Mouse (Mus musculus): ENCODE data around the gene Pecr.

Pecr gene

DNA sequence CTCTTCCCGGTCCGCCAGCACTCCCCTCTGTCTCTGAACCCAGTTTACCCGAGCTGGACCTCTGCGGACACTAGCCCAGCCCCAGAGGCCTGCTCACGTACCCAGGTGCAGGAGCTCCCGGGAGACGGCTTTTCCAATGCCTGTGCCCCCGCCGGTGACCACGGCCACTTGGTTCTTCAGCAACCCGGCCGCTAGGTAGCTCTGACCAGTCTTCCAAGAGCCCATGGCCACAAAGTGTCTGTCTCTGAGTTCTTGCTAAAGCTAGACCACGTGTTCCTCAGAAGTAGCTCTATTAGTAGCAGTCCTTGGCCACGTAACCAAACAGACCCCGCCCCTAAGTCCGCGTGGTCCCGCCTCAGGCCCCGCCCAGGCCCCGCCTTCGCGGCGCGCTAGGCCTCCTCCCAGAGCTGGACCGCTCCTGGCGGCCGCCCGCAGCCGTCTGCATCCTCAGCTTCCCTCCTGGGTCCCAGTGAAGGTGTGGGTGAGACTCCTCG lies at the start of gene Pecr, which contains the start of gene Tmem169:
Pecr (minus strand) TSS at position 323 of the 494 bp plus-strand sequence.
Tmem169 (plus strand) TSS at position 378 of the 494 bp plus-strand sequence.
- in situ Hi-C loops (cut with MseI, MboI): no loop called here

DNA sequence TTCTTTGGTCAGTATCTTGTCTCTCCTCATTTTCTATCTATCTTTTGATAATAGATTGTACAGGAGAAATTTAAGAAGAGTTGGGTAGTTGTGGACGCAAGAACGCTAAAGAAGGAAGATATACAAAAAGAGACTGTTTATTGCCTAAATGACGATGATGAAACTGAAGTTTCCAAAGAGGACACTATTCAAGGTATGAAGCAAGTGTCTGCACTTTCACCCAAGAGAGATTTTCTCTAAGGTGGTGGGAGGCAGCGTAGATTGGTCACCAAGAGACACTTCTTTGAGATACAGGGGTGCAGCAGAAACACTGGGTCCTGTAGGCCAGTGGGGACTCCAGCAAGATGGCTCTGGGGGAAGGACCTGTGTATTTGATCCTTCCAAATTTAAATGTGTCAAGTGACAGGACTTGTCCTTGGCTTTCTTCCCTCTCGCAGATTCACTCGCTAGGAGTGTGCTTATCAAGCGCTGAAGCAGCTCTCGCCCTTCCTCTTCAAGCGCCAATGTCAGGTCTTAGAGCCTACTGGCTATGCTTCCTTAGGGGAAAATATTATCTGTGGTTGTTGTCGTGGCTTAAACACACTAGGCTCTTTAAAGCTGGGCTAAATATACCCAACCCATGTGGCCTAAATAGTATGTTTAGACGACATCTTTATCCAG lies 42.2 kb upstream of the Pecr start:
- in situ Hi-C loops (cut with MseI, MboI): no loop called here

DNA sequence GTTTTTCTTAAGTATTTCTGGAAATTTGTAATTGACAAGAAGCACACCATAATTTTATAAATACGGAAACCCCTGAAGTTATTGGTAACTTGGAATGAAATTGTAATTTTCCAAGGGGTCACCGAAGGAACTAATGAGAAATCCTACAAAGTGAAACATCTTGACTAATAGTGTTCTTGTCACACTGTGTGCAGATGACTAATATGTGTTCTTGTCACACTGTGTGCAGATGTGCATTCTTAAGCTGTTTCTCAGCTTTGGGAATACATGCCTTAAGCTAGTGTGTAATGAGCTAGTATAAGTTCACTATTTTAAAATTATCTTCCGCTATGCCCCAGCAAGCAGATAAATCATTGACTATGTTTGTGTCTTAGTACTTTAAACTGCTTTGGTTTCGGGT lies 39.1 kb upstream of the Pecr start:
- in situ Hi-C loops (cut with MseI, MboI): loop anchor here in 1 of 2 experiments (25.0 kb wide), 1 partner anchor 264 kb away; the partner anchor contains the start of gene Smarcal1

DNA sequence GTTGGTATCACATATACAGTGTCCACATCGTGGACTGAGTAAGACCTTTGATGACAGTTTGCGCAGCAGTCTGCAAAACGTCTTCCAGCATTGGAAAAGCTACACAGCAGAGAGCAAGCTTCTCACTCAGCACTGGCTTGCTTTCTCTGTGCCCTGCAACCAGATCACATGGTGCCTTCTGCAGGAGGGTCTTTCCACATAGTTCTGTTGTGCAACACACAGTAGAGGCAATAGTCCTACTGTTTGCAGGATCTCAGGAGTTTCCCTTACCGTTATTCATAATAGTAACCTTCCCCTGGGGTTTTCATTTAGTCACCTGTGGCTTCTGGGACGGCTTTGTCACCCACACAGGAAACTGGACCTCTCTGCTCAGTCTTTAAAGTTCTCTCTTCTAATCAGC lies 36.6 kb upstream of the Pecr start:
- in situ Hi-C loops (cut with MseI, MboI): loop anchor here in 1 of 2 experiments (25.0 kb wide), 1 partner anchor 267 kb away; the partner anchor contains the start of gene Smarcal1

DNA sequence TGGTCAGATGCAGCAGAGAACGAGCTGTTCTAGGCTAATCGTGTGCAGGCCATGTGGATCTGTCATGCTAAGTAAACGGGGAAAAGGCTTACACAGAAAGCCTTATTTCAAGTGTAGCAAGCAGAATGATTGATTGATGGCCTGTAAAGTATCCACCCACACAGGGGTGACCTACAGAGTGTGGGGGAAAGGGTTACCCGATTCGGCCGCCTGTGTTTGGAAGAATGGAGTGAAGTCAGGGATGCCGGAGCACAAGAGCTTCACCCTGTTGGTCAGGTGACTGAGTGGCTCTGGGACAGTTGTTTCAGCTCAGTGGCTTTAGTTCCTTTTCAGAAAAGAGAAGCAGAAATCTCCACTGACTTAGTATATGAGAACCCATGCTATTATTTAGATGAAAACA lies 32.8 kb upstream of the Pecr start:
- in situ Hi-C loops (cut with MseI, MboI): loop anchor here in 1 of 2 experiments (25.0 kb wide), 1 partner anchor 270 kb away; the partner anchor contains the start of gene Smarcal1

DNA sequence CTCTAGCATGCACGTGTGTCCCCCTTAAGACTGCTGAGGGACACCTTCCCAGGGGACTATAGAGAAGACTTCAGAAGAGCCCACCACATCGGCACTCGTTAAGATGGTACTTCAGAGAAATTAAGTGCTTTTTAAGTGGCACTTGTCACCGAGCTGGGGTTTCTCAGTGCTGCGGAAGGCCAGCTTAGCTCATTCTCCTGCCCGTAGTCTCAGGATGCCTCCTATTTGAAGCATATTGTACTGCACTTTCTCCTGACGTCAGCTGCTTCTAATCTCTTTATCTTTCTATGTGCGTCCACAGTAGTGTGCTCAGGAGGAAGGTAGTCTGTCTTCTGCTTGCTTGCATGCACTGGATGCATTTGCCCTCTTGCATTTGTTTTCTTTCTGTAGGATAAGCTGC lies 32.3 kb upstream of the Pecr start:
- in situ Hi-C loops (cut with MseI, MboI): loop anchor here in 1 of 2 experiments (25.0 kb wide), 1 partner anchor 271 kb away; the partner anchor contains the start of gene Smarcal1

DNA sequence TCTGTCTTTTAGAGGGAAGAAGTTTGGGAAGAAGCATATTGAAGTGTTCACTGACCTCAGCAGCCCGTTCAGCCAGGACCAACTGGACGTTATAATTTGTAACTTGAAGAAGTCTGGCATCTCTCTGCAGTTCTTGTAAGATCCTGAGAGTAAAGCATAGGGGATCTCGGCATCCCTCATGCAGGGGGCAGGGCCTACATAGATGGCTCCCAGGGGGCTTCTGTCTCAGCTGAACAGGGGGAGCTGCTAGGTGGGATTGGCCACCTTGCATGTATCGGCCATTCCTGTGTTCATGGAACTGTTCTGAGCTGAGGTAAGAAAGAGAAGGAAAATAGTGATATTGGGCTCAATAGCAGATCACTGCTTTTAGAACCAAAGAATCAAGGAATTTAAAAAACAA lies 31.3 kb upstream of the Pecr start:
- in situ Hi-C loops (cut with MseI, MboI): loop anchor here in 1 of 2 experiments (25.0 kb wide), 1 partner anchor 272 kb away; the partner anchor contains the start of gene Smarcal1

DNA sequence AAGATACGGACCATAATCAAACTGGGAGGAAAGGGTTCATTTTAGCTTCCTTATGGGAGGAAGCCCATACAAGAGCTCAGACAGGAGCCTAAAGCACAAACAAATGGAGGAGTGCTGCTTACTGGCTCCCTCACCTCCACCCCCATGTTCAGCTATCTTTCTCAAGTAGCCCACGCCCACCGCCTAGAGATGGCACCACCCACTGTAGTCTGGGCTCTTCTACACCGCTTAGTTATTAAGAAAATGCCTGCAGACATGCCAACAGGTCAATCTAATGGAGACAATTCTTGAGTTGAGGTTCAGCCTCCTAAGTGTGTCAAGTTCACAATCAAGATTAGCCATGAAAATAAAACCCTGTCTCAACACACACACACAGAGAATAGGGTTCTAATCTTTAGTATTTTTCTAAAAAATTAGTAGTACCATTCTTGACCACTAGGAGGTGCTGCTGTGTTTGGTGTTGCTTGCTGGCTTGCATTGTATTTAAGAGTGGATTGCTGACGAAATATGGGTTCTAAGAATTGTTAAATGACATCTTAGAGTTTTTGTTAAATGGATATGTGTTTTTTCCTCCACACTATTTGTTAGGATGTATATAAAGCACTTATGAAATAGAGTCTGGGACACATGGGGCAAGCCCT lies 29.4 kb upstream of the Pecr start:
- in situ Hi-C loops (cut with MseI, MboI): loop anchor here in 1 of 2 experiments (25.0 kb wide), 1 partner anchor 274 kb away; the partner anchor contains the start of gene Smarcal1

DNA sequence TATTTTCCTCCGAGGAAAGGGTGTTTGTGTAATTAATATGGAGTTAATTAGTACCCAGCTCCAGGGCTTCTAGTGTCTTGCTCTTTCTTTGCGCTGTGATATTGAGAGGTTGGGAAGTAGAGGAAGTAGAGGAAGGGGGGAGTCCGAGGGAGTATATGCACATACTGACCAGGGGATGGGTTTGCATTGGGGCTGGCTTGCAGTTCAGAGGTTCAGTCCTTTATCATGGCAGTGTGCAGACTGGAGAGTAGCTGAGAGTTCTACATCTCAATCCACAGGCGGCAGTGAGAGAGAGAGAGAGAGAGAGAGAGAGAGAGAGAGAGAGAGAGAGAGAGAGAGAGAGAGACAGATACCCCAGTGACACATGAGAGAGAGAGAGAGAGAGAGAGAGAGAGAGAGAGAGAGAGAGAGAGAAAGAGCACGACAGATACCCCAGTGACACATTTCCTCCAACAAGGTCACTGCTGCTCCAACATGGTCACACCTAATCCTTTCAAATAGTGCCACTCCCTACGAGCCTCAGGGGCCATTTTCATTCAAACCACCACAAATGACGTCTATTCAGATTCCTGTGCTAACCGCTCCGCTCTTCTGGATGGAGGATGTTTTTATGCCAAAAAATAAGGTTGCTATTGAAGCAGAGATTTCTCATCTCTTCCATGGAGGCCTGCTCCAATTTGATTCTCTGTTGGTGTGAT lies 28.7 kb upstream of the Pecr start:
- in situ Hi-C loops (cut with MseI, MboI): loop anchor here in 1 of 2 experiments (25.0 kb wide), 1 partner anchor 274 kb away; the partner anchor contains the start of gene Smarcal1

DNA sequence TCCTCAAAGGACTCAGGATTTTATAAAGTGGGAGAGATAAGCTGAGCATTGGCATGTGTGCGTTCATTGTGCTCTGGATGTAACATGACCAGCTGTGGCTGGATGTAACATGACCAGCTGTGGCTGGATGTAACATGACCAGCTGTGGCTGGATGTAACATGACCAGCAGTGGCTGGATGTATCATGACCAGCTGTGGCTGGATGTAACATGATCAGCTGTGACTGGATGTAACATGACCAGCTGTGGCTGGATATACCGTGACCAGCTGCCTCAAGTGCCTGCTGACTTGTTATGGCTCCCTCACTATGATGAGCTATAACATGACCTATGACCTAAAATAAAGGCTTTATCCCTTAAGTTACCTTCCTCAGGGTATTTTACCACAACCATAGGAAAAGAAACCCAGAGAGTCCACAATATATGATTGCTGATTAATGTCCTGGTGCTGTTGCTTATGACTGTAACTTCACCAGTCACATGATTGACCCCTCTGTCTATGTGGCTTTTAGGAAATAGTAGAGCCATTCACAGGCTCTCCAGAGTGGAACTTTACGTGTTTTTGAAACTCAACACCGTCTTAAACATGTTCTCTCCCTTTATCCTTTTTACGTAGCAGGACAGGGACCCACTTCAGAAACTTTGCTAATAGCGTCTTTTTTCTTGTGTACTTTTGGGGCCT lies 25.8 kb upstream of the Pecr start:
- in situ Hi-C loops (cut with MseI, MboI): loop anchor here in 1 of 2 experiments (25.0 kb wide), 1 partner anchor 277 kb away; the partner anchor contains the start of gene Smarcal1

DNA sequence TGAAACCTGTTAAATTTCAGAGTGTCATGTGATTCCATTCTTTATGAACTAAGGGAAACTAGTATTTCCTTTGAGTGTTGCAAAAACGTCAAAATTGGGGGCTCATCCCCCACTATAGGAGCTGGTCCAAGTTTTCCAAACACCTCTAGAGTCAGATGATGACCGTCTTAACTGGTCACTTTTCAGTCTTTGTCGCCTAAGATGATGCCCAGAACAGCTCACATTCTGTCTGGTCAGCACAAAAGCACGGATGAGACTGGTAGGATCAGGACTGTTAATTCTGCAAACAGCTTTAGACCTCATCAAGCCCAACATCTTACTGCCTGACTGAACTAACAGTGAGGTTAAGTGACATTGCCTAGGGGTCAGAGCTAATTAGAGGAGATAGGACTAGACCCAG lies 24.8 kb upstream of the Pecr start:
- in situ Hi-C loops (cut with MseI, MboI): loop anchor here in 1 of 2 experiments (25.0 kb wide), 1 partner anchor 278 kb away; the partner anchor contains the start of gene Smarcal1

DNA sequence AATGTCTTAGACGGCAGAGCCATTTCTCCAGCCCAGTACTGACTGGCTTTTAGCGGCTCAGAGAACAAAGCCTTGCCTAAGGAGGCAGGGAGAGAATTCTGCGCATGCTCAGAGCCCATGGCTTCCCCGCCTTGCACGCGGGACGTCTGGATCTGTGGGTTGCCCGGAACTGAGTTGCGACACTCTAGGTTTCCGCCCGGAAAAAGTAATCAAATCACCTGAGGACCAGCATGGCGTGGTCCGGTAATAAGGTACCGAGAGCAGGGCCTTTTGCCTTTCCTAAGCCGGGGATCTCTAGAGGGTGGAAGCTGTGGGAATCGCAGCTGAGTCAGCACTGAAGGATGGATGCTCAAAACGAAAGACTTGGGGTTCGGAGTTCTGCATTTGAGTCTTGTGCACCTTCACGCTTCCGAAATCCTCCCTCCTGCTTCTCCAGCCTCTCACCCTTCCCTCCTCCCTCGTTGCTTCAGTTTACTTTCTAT lies 23.2 kb upstream of the Pecr start, which contains the start of gene Xrcc5:
Xrcc5 (plus strand) TSS at position 105 of the 482 bp plus-strand sequence.
- in situ Hi-C loops (cut with MseI, MboI): loop anchor here in 1 of 2 experiments (25.0 kb wide), 1 partner anchor 280 kb away; the partner anchor contains the start of gene Smarcal1

DNA sequence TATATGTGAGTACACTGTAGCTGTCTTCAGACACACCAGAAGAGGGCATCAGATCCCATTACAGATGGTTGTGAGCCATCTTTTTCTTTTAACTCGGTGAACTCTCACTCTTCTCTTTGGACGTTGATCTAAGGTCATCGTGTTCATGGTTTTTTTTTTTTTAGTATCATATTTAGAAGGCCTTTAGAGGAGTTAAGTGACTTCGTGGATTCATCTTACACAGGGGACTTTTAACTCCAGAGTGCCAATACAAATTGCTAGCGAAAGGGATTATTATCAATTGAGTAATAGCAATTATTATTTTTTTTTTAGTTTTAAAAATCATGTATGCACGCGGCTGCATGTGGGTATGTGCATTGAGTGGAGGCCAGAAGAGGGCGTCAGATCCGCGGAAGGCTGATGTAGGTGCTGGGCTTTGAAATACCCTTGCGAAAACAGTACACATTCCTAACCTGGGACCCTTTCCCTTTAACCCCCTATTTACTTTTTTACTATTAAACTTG lies 22.6 kb upstream of the Pecr start:
- in situ Hi-C loops (cut with MseI, MboI): loop anchor here in 1 of 2 experiments (25.0 kb wide), 1 partner anchor 281 kb away; the partner anchor contains the start of gene Smarcal1

DNA sequence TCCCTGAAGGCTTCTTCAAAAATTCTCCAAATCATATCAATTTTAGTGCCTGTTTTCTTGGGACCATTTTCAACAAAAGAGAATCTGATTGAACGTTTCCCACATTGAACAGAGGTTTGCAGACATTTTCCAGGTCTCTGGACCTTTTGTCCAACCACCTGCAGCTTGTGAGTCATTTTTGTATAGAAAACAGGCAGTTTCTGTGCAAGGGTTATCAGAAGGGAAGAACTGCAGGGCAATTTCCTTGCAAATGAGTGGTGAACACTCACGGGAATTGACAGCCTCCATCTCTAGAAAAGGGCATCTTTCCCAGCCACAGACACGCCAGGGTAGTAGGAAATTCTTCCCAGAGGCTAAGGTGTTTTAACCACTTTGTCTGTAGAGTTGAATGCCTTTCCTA lies 22.1 kb upstream of the Pecr start:
- in situ Hi-C loops (cut with MseI, MboI): loop anchor here in 1 of 2 experiments (25.0 kb wide), 1 partner anchor 281 kb away; the partner anchor contains the start of gene Smarcal1

DNA sequence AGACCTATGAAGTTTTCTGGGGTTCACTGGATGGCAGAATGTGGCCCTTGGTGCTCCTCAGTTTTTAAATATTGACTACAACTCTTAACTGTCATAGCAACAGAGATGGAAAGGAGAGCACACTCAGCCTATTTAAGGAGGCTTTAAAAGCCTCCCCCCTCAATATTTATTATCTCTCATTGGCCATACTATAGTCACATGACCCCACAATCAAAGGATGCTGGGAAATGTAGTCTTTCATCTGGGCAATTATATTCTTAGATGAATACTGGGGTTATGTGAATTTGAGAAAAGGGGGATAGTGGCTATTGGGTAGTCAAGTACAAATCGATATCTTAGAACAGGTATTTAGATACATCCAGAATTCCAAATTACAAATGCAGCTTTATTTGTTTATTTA lies 17.7 kb upstream of the Pecr start:
- in situ Hi-C loops (cut with MseI, MboI): loop anchor here in 1 of 2 experiments (25.0 kb wide), 1 partner anchor 285 kb away; the partner anchor contains the start of gene Smarcal1

DNA sequence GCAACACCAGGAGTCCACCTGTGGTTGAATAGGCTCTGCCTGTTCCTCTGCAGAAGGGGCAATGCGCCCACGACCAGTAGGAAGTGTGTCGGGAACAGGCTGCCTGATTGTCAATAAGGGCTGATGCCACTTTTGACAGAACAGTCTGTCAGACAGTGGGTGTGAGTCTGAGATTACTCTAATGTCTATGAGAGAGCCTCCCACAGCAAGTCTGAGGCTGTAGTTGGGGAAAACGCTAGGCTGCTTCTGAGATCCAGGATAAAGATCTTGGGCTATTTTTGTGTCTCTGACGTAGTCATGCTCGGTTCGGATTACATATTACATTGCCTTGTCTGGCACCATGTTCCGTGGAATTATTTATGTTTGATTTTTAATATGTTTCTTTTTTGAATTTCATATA lies 11.6 kb upstream of the Pecr start:
- in situ Hi-C loops (cut with MseI, MboI): no loop called here

DNA sequence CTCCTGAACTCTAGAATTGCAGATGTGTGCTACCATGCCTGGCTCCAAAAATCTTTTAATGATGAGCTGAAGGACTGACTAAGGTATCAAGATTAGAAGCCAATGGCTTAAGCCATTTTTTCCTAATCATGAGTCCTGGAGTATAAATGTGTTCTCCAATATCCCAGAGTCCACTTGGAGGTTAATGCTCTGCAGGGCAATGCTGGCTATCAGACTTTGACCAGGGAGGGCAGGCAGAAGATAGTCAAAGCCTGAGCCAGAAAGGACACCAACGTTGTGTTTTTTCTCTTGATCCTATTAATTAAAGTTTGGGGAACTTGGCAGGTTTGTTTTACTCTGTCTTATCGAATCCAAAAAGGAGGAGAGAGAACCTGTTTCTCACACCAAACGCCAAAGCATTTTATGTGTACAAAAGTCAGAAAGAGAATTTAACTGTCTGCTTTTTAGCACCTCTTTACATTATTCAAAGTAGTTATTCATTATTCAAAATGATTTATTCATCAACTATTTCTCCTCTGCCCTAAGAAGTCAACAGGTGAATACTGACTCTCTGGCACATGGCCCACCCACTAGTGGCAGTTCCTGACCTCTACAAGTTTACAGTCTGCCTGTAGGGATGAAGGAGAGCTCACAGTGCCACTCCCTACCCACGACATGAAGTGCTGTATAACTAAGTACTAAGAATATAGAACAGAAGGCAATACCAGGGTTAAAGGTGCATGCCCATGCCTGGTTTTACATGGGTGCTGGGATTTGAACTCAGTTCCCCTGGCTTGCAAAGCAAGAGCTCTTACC lies 10.0 kb upstream of the Pecr start:
- in situ Hi-C loops (cut with MseI, MboI): no loop called here

DNA sequence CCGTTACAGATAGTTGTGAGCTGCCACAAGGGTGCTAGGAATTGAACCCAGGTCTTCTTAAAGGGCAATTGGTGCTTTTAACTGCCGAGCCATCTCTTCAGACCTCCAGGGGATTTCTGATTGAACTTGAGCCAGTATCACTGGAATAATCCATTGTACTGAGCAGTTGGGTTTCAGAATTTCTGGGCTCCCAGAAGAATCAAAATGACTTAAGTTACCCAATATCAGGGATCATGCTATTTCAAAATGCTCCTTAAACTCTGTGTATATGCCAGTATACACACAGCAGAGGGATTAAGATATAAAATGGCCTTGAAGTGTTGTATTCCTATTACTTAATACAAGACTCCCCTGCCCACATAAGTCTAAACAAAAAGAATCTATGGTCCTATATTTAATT lies 7.8 kb upstream of the Pecr start:
- in situ Hi-C loops (cut with MseI, MboI): no loop called here

DNA sequence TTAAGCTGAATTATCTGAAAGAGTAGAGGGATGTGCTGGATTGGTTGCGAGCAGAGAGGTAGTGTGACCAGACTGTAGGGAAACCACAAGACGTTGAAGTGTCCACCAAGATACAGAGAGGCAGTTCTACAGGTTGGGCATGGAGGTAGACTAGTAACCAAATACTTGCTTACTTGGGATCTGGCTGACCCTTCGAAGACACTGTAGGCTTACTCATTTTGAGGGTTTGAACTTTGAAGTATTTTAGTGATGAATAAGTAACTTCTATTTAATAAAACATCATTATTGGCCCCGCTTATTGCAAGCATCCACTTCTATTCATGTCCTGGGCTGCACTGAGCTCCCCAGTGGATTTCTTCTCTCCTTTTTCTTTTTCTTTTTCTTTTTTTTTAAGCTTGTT lies 7.3 kb upstream of the Pecr start:
- in situ Hi-C loops (cut with MseI, MboI): no loop called here

Data from mouse trophoblast stem cell (cell line).